1 mouse cellular context compared by ENCODE assay signal in the genomic region with DNA sequence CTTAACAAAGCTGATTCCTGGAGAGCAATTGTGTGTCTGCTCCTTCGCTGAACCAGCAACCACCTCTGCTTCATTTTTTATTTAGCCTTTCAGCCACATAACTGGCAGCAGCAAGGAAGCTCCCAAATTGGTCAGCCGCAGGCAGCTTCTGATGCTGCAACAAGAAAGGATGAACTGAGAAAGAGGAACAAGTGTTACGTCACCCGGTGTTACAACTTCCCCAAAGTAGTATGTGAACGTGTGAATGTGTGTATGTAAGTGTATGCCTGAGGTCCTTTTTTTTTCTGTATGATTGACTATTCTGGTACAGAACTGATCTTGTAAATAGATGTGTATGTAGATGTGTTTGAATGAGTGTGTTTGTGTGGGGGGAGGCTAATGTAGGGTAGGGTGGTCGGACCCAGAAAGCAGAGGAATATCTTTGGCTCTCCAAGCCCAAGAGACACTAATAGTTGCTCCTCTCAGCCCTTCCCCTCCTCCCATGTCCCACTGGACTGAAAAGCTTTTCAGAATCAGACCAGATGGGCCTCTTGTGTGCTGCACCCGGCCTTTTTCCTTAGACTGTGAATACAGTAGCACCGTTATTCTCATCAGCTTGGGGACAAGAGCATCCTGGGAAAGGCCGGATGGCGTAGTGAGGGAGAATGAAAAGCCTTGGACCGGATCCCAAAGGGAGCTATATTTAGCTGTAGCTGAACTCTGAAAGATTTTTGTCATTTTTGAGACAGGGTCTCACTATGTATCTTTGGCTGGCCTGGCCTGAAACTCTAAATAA.
TF ChIP-seq lines count a peak whose summit lies in the region.

No protein-coding gene starts in this region.

TF ChIP-seq in MEL, 35 proteins besides CTCF, POLR2A, EP300 and RAD21 (continued from another document):
- TF ChIP-seq SIN3A (IDR thresholded peaks at IDR 0.05; ENCODE audit: low read length), result 0 out of 2 replicates have a peak, but pooled peaks have one; percentile 25
- TF ChIP-seq HCFC1 (IDR thresholded peaks at IDR 0.05; ENCODE audit: low read depth, low read length), result peak; percentile 19; the same call in 1 of the 2 replicates
